Mouse (Mus musculus): Measurements from ENCODE around the gene Psen2. TPM values are rescaled to one million over a fixed set of nuclear protein-coding genes. Genes with fewer than 3 reads are reported as not detected.

The Psen2 gene
- polyA plus RNA-seq, 1 experiment from 2014 or later = 19.2 TPM

- WGBS = 73% methylated on average over 3 of the region's 3 CpGs
- H3K27ac ChIP-seq = no peak overlapping the region
- H3K4me2 ChIP-seq = no peak overlapping the region
- no peaks in the 10 kb centered on the region for H3K36me3 ChIP-seq
- no peaks in the 10 kb centered on the region for H3K27me3 ChIP-seq (replicated peaks)
- no peak overlapping the region for H3K9ac ChIP-seq
- 0 out of 2 replicates have a peak, but pooled peaks cover 4% of the 10 kb centered on the region for H3K4me1 ChIP-seq
- no peaks in the 10 kb centered on the region for H3K9me3 ChIP-seq
- ATAC-seq (ENCODE audit: insufficient read depth, low FRiP score, low read depth) = no peak
- no peak overlapping the region for H3K4me3 ChIP-seq (replicated peaks)
Observed at GRCm38 (mm10) chr1:180231729-180232128, 31.5 kb downstream of the Psen2 start.

- H3K27me3 ChIP-seq (replicated peaks) = no peaks in the 10 kb centered on the region
- no peak for ATAC-seq (ENCODE audit: insufficient read depth, low FRiP score, low read depth)
- H3K27ac ChIP-seq = no peak overlapping the region
- H3K9ac ChIP-seq = no peak overlapping the region
- no peak overlapping the region for H3K4me3 ChIP-seq (replicated peaks)
- H3K4me2 ChIP-seq = no peak overlapping the region
- WGBS = 29% methylated on average over 2 of the region's 2 CpGs
- no peaks in the 10 kb centered on the region for H3K9me3 ChIP-seq
- H3K36me3 ChIP-seq = no peaks in the 10 kb centered on the region
- peaks cover 10% of the 10 kb centered on the region; the same call in 1 of the 2 replicates for H3K4me1 ChIP-seq
Observed at GRCm38 (mm10) chr1:180230580-180230979, 32.7 kb downstream of the Psen2 start.

- Histone ChIP-seq H3K27me3 (replicated peaks) (no peaks in the 10 kb centered on the region), H3K9ac (no peak overlapping the region), H3K4me3 (replicated peaks) (no peak overlapping the region), H3K4me1 (peaks cover 10% of the 10 kb centered on the region; the same call in 1 of the 2 replicates), H3K36me3 (no peaks in the 10 kb centered on the region), H3K27ac (no peak overlapping the region), H3K9me3 (no peaks in the 10 kb centered on the region), H3K4me2 (no peak overlapping the region)
- no peak for ATAC-seq (ENCODE audit: insufficient read depth, low FRiP score, low read depth)
- WGBS = 74% methylated on average over 7 of the region's 7 CpGs
Observed at GRCm38 (mm10) chr1:180229906-180230305, 33.3 kb downstream of the Psen2 start.

GRCm38 (mm10) chr1:180228854-180229253 lies 34.4 kb downstream of the Psen2 start:
- no peak overlapping the region for H3K4me3 ChIP-seq (replicated peaks)
- H3K4me2 ChIP-seq = no peak overlapping the region
- no peaks in the 10 kb centered on the region for H3K9me3 ChIP-seq
- no peak overlapping the region for H3K27ac ChIP-seq
- H3K36me3 ChIP-seq = no peaks in the 10 kb centered on the region
- no peak overlapping the region for H3K9ac ChIP-seq
- peaks cover 10% of the 10 kb centered on the region; the same call in 1 of the 2 replicates for H3K4me1 ChIP-seq
- no peaks in the 10 kb centered on the region for H3K27me3 ChIP-seq (replicated peaks)
- 75% methylated on average over 12 of the region's 12 CpGs for WGBS
- no peak for ATAC-seq (ENCODE audit: insufficient read depth, low FRiP score, low read depth)

GRCm38 (mm10) chr1:180226766-180227165 lies 36.5 kb downstream of the Psen2 start:
- Histone ChIP-seq H3K4me3 (replicated peaks) (no peak overlapping the region; the same call in 1 of the 2 replicates), H3K27me3 (replicated peaks) (no peaks in the 10 kb centered on the region), H3K27ac (peak overlapping the region; percentile 72), H3K36me3 (no peaks in the 10 kb centered on the region), H3K4me1 (peaks cover 10% of the 10 kb centered on the region; the same call in 1 of the 2 replicates), H3K4me2 (peak overlapping the region; percentile 60), H3K9ac (no peak overlapping the region; the same call in 1 of the 2 replicates), H3K9me3 (no peaks in the 10 kb centered on the region)
- no peak for ATAC-seq (ENCODE audit: insufficient read depth, low FRiP score, low read depth)
- 79% methylated on average over 3 of the region's 3 CpGs for WGBS

- peak overlapping the region; percentile 49 for H3K4me3 ChIP-seq (replicated peaks)
- H3K4me1 ChIP-seq = peaks cover 10% of the 10 kb centered on the region; the same call in 1 of the 2 replicates
- H3K27me3 ChIP-seq (replicated peaks) = no peaks in the 10 kb centered on the region
- H3K9me3 ChIP-seq = no peaks in the 10 kb centered on the region
- WGBS = 9% methylated on average over 12 of the region's 12 CpGs
- no peaks in the 10 kb centered on the region for H3K36me3 ChIP-seq
- no peak overlapping the region; the same call in 1 of the 2 replicates for H3K9ac ChIP-seq
- peak overlapping the region; percentile 60 for H3K4me2 ChIP-seq
- ATAC-seq (ENCODE audit: insufficient read depth, low FRiP score, low read depth) = peak; percentile 70
- peak overlapping the region; percentile 72 for H3K27ac ChIP-seq
Observed at GRCm38 (mm10) chr1:180226221-180226713, 37.0 kb downstream of the Psen2 start.

GRCm38 (mm10) chr1:180225500-180226220 lies 37.6 kb downstream of the Psen2 start:
- Histone ChIP-seq H3K9ac (no peak overlapping the region), H3K27me3 (replicated peaks) (no peaks in the 10 kb centered on the region), H3K27ac (peak overlapping the region; percentile 72), H3K4me1 (peaks cover 10% of the 10 kb centered on the region; the same call in 1 of the 2 replicates), H3K9me3 (no peaks in the 10 kb centered on the region), H3K36me3 (no peaks in the 10 kb centered on the region), H3K4me3 (replicated peaks) (peak overlapping the region; percentile 49), H3K4me2 (peak overlapping the region; percentile 60)
- WGBS = 11% methylated on average over 21 of the region's 21 CpGs
- peak; percentile 91 for ATAC-seq (ENCODE audit: insufficient read depth, low FRiP score, low read depth)

GRCm38 (mm10) chr1:180222007-180222406 lies 41.2 kb downstream of the Psen2 start:
- Histone ChIP-seq H3K27ac (no peak overlapping the region), H3K4me3 (replicated peaks) (no peak overlapping the region), H3K27me3 (replicated peaks) (no peaks in the 10 kb centered on the region), H3K4me1 (peaks cover 6% of the 10 kb centered on the region; the same call in 1 of the 2 replicates), H3K36me3 (no peaks in the 10 kb centered on the region), H3K4me2 (no peak overlapping the region), H3K9me3 (no peaks in the 10 kb centered on the region), H3K9ac (no peak overlapping the region)
- ATAC-seq (ENCODE audit: insufficient read depth, low FRiP score, low read depth) = no peak
- 70% methylated on average over 1 of the region's 1 CpGs for WGBS

GRCm38 (mm10) chr1:180220791-180221542 lies 42.3 kb downstream of the Psen2 start:
- no peak overlapping the region for H3K4me3 ChIP-seq (replicated peaks)
- ATAC-seq (ENCODE audit: insufficient read depth, low FRiP score, low read depth) = no peak

GRCm38 (mm10) chr1:180216541-180217276 lies 46.5 kb downstream of the Psen2 start:
- H3K36me3 ChIP-seq = no peaks in the 10 kb centered on the region
- no peaks in the 10 kb centered on the region for H3K4me1 ChIP-seq
- no peaks in the 10 kb centered on the region for H3K9me3 ChIP-seq
- no peaks in the 10 kb centered on the region for H3K27me3 ChIP-seq (replicated peaks)
- 62% methylated on average over 5 of the region's 5 CpGs for WGBS
- H3K27ac ChIP-seq = no peak overlapping the region
- no peak for ATAC-seq (ENCODE audit: insufficient read depth, low FRiP score, low read depth)
- no peak overlapping the region for H3K9ac ChIP-seq
- no peak overlapping the region for H3K4me2 ChIP-seq
- no peak overlapping the region for H3K4me3 ChIP-seq (replicated peaks)

More at GRCm38 (mm10) chr1:180220791-180221542, 42.3 kb downstream of the Psen2 start:
- H3K9me3 ChIP-seq = no peaks in the 10 kb centered on the region
- no peak overlapping the region for H3K27ac ChIP-seq
- no peaks in the 10 kb centered on the region for H3K4me1 ChIP-seq
- H3K4me2 ChIP-seq = no peak overlapping the region
- H3K27me3 ChIP-seq (replicated peaks) = no peaks in the 10 kb centered on the region
- H3K36me3 ChIP-seq = no peaks in the 10 kb centered on the region
- WGBS = 88% methylated on average over 19 of the region's 19 CpGs
- H3K9ac ChIP-seq = no peak overlapping the region

- 21% methylated on average over 4 of the region's 4 CpGs for WGBS
- peak; percentile 93 for ATAC-seq (ENCODE audit: insufficient read depth, low FRiP score, low read depth)
- H3K4me2 ChIP-seq = no peak overlapping the region
Observed at GRCm38 (mm10) chr1:180215044-180215443, 48.2 kb downstream of the Psen2 start.

More at GRCm38 (mm10) chr1:180215044-180215443, 48.2 kb downstream of the Psen2 start:
- Histone ChIP-seq H3K4me1 (no peaks in the 10 kb centered on the region), H3K27ac (no peak overlapping the region), H3K9ac (no peak overlapping the region), H3K27me3 (replicated peaks) (no peaks in the 10 kb centered on the region), H3K9me3 (no peaks in the 10 kb centered on the region), H3K36me3 (no peaks in the 10 kb centered on the region), H3K4me3 (replicated peaks) (no peak overlapping the region)
